Mouse (Mus musculus): ENCODE results near the gene Gm26920. TPM values are rescaled to one million over a fixed set of nuclear protein-coding genes. Genes with fewer than 3 reads are reported as not detected.
A peak's percentile ranks its signal among the peaks of the same experiment; 100 is the strongest.

Gm26920 gene
- polyA plus RNA-seq, 1 experiment from 2014 or later: not detected

- H3K36me3 ChIP-seq: peaks cover 88% of the 10 kb centered on the region
- H3K9ac ChIP-seq: no peak overlapping the region
- no peaks in the 10 kb centered on the region for H3K27me3 ChIP-seq
- no peaks in the 10 kb centered on the region for H3K4me1 ChIP-seq (replicated peaks)
- DNase-seq (no peak), ATAC-seq (ENCODE audit: low read depth) (no peak)
- no peak overlapping the region for H3K4me3 ChIP-seq (replicated peaks)
- H3K4me2 ChIP-seq: no peak overlapping the region
- 75% methylated on average over 2 of the region's 2 CpGs for WGBS (ENCODE audit: insufficient replicate concordance)
- no peaks in the 10 kb centered on the region; the same call in 1 of the 2 replicates for H3K9me3 ChIP-seq (replicated peaks)
- H3K27ac ChIP-seq: no peak overlapping the region
Measured at GRCm38 (mm10) chr7:30019543-30019942, 70.7 kb downstream of the Gm26920 start.

DNA sequence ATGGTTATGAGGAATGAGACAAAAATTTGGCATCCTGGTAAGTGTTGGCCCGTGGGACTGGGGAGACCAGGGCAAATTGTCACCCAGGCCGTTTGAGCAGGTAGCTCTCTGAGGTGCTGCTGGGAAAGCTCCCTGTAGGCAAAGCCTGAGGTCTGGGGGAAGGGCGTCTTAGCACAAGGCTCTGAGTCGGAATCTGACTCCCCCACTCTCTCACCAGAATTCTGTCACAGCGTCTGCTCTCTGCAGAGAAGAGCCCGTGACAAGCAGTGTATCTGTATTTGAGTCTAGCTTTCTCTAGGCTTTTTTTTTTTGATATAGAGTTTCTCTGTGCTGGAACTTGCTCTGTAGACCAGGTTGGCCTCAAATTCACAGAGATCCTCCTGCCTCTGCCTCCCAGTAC is 73.0 kb downstream of the Gm26920 start:
- peaks cover 80% of the 10 kb centered on the region for H3K36me3 ChIP-seq
- ATAC-seq (ENCODE audit: low read depth) (no peak), DNase-seq (no peak)
- no peaks in the 10 kb centered on the region for H3K27me3 ChIP-seq
- no peak overlapping the region for H3K4me3 ChIP-seq (replicated peaks)
- H3K4me2 ChIP-seq: no peak overlapping the region
- no peak overlapping the region for H3K27ac ChIP-seq
- 84% methylated on average over 6 of the region's 6 CpGs for WGBS (ENCODE audit: insufficient replicate concordance)
- no peak overlapping the region for H3K9ac ChIP-seq
- no peaks in the 10 kb centered on the region for H3K9me3 ChIP-seq (replicated peaks)
- no peaks in the 10 kb centered on the region for H3K4me1 ChIP-seq (replicated peaks)

GRCm38 (mm10) chr7:30012956-30013363 is 77.2 kb downstream of the Gm26920 start:
- Histone ChIP-seq H3K36me3 (peaks cover 74% of the 10 kb centered on the region), H3K4me3 (replicated peaks) (no peak overlapping the region), H3K27ac (no peak overlapping the region), H3K9me3 (replicated peaks) (no peaks in the 10 kb centered on the region), H3K9ac (no peak overlapping the region), H3K27me3 (no peaks in the 10 kb centered on the region), H3K4me1 (replicated peaks) (no peaks in the 10 kb centered on the region), H3K4me2 (no peak overlapping the region)
- ATAC-seq (ENCODE audit: low read depth) (peak; percentile 18; the same call in 1 of the 2 replicates), DNase-seq (no peak)
- 78% methylated on average over 4 of the region's 4 CpGs for WGBS (ENCODE audit: insufficient replicate concordance)

DNA sequence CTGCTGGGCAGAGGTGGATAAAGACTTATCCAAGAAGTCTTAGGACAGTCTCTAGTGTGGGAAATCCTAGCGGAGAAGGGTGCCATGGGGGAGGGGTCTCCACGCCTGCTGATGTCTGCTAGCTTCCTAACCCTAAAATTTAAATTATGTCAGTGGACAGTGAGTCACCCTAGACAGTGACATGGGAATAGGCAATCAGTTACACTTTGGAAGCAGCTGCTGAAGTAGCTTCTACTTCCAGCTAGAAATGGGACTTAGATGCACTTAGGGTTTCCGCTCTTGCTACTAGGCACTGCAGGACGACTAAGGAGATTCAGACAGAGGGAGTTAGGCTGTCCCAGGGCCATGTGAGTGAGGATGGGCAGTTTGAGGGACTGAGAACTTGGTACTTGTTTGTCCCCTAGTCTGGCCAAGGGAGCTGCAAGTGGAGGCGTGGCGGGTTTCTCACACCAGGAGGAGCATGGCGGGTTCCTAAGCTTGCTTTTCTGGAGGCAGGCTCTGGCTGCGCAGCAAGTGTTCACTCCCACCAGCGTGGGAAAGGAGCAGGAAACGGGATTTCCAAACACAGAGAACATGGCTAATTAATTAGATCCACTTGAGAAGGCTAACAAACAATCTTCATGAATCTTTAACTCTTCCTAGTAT is 79.5 kb downstream of the Gm26920 start:
- no peak overlapping the region for H3K4me3 ChIP-seq (replicated peaks)
- 78% methylated on average over 10 of the region's 10 CpGs for WGBS (ENCODE audit: insufficient replicate concordance)
- H3K27ac ChIP-seq: no peak overlapping the region
- no peak overlapping the region for H3K4me2 ChIP-seq
- no peak overlapping the region for H3K9ac ChIP-seq
- no peaks in the 10 kb centered on the region for H3K9me3 ChIP-seq (replicated peaks)
- ATAC-seq (ENCODE audit: low read depth) (no peak), DNase-seq (no peak)
- H3K36me3 ChIP-seq: peaks cover 69% of the 10 kb centered on the region
- no peaks in the 10 kb centered on the region for H3K4me1 ChIP-seq (replicated peaks)
- no peaks in the 10 kb centered on the region for H3K27me3 ChIP-seq

- H3K27ac ChIP-seq: no peak overlapping the region
- H3K4me3 ChIP-seq (replicated peaks): no peak overlapping the region
- no peak overlapping the region for H3K9ac ChIP-seq
- ATAC-seq (ENCODE audit: low read depth) (no peak), DNase-seq (no peak)
- no peaks in the 10 kb centered on the region for H3K27me3 ChIP-seq
- H3K4me2 ChIP-seq: no peak overlapping the region
- H3K4me1 ChIP-seq (replicated peaks): no peaks in the 10 kb centered on the region
- H3K9me3 ChIP-seq (replicated peaks): no peaks in the 10 kb centered on the region
- peaks cover 67% of the 10 kb centered on the region for H3K36me3 ChIP-seq
- 82% methylated on average over 21 of the region's 21 CpGs for WGBS (ENCODE audit: insufficient replicate concordance)
Measured at GRCm38 (mm10) chr7:30009321-30010085, 80.7 kb downstream of the Gm26920 start.

- Histone ChIP-seq H3K9ac (no peak overlapping the region), H3K4me1 (replicated peaks) (no peaks in the 10 kb centered on the region), H3K36me3 (peaks cover 56% of the 10 kb centered on the region), H3K4me2 (no peak overlapping the region), H3K27ac (no peak overlapping the region), H3K9me3 (replicated peaks) (no peaks in the 10 kb centered on the region), H3K4me3 (replicated peaks) (no peak overlapping the region), H3K27me3 (no peaks in the 10 kb centered on the region)
- no peak for DNase-seq
- no peak for ATAC-seq (ENCODE audit: low read depth)
- 70% methylated on average over 6 of the region's 6 CpGs for WGBS (ENCODE audit: insufficient replicate concordance)
Measured at GRCm38 (mm10) chr7:30008020-30008690, 82.1 kb downstream of the Gm26920 start.

- ATAC-seq (ENCODE audit: low read depth) (no peak), DNase-seq (no peak)
- no peak overlapping the region for H3K9ac ChIP-seq
- H3K9me3 ChIP-seq (replicated peaks): no peaks in the 10 kb centered on the region
- no peak overlapping the region for H3K27ac ChIP-seq
- peaks cover 58% of the 10 kb centered on the region for H3K36me3 ChIP-seq
- WGBS (ENCODE audit: insufficient replicate concordance): 79% methylated on average over 1 of the region's 1 CpGs
- no peak overlapping the region for H3K4me2 ChIP-seq
- H3K4me3 ChIP-seq (replicated peaks): no peak overlapping the region
- H3K4me1 ChIP-seq (replicated peaks): no peaks in the 10 kb centered on the region
- no peaks in the 10 kb centered on the region for H3K27me3 ChIP-seq
Measured at GRCm38 (mm10) chr7:30007601-30008000, 82.6 kb downstream of the Gm26920 start.

Small RNA genes within 50 kb of the gene (microRNA-seq; reads per million reads assigned to microRNA genes)
- gene Gm23368: not detected

Other genes with a start within 250 kb of the Gm26920 start
- gene Zfp940, start 236.7 kb downstream of the Gm26920 start, polyA plus RNA-seq (2015; fragmentation: Nextera tagmentation; extraction: Ambion mirVana): 1.1 and 1.5 TPM in 2 replicates
- gene Zfp420, start 230.4 kb downstream of the Gm26920 start, polyA plus RNA-seq (2015; fragmentation: Nextera tagmentation; extraction: Ambion mirVana): 1.3 and 1.4 TPM in 2 replicates
- gene Zfp27, start 183.8 kb downstream of the Gm26920 start, polyA plus RNA-seq (2015; fragmentation: Nextera tagmentation; extraction: Ambion mirVana): 1.9 and 2.3 TPM in 2 replicates
- gene Zfp383, start 182.2 kb downstream of the Gm26920 start, polyA plus RNA-seq (2015; fragmentation: Nextera tagmentation; extraction: Ambion mirVana): 0.58 TPM in 2 replicates
- gene Zfp74, start 136.3 kb downstream of the Gm26920 start, polyA plus RNA-seq (2015; fragmentation: Nextera tagmentation; extraction: Ambion mirVana): 2.0 and 2.6 TPM in 2 replicates
- 8.5 and 10.9 TPM in 2 replicates for gene Zfp568, start 106.5 kb downstream of the Gm26920 start, polyA plus RNA-seq (2015; fragmentation: Nextera tagmentation; extraction: Ambion mirVana)
- 0.29 and 0.41 TPM in 2 replicates for gene Zfp14, start 39.0 kb downstream of the Gm26920 start, polyA plus RNA-seq (2015; fragmentation: Nextera tagmentation; extraction: Ambion mirVana)
- gene Zfp82, start 17.5 kb downstream of the Gm26920 start, polyA plus RNA-seq (2015; fragmentation: Nextera tagmentation; extraction: Ambion mirVana): 1.7 and 2.1 TPM in 2 replicates
- 2.0 and 2.5 TPM in 2 replicates for gene Zfp566, start 117 bp upstream of the Gm26920 start, polyA plus RNA-seq (2015; fragmentation: Nextera tagmentation; extraction: Ambion mirVana)
- gene Zfp260, start 4.4 kb upstream of the Gm26920 start, polyA plus RNA-seq (2015; fragmentation: Nextera tagmentation; extraction: Ambion mirVana): 12.7 and 18.3 TPM in 2 replicates
- 1.6 and 2.1 TPM in 2 replicates for gene Zfp382, start 31.5 kb upstream of the Gm26920 start, polyA plus RNA-seq (2015; fragmentation: Nextera tagmentation; extraction: Ambion mirVana)
- 4.8 and 6.2 TPM in 2 replicates for gene Zfp146, start 79.3 kb upstream of the Gm26920 start, polyA plus RNA-seq (2015; fragmentation: Nextera tagmentation; extraction: Ambion mirVana)
- gene Cox7a1, start 93.7 kb upstream of the Gm26920 start, polyA plus RNA-seq (2015; fragmentation: Nextera tagmentation; extraction: Ambion mirVana): 4.2 and 4.8 TPM in 2 replicates
- 39.0 and 40.8 TPM in 2 replicates for gene Capns1, start 108.4 kb upstream of the Gm26920 start, polyA plus RNA-seq (2015; fragmentation: Nextera tagmentation; extraction: Ambion mirVana)
- 67.1 and 70.0 TPM in 2 replicates for gene Polr2i, start 141.5 kb upstream of the Gm26920 start, polyA plus RNA-seq (2015; fragmentation: Nextera tagmentation; extraction: Ambion mirVana)
- gene Tbcb, start 141.9 kb upstream of the Gm26920 start, polyA plus RNA-seq (2015; fragmentation: Nextera tagmentation; extraction: Ambion mirVana): 62.1 and 63.7 TPM in 2 replicates
- gene Ovol3, start 145.3 kb upstream of the Gm26920 start, polyA plus RNA-seq (2015; fragmentation: Nextera tagmentation; extraction: Ambion mirVana): not detected in 2 replicates
- 0.13 TPM in 1 of 2 replicates, not detected in the other for gene Thap8, start 189.7 kb upstream of the Gm26920 start, polyA plus RNA-seq (2015; fragmentation: Nextera tagmentation; extraction: Ambion mirVana)
- 7.0 and 8.1 TPM in 2 replicates for gene Wdr62, start 190.0 kb upstream of the Gm26920 start, polyA plus RNA-seq (2015; fragmentation: Nextera tagmentation; extraction: Ambion mirVana)
- 1.4 and 1.7 TPM in 2 replicates for gene Clip3, start 201.3 kb upstream of the Gm26920 start, polyA plus RNA-seq (2015; fragmentation: Nextera tagmentation; extraction: Ambion mirVana)
- 17.2 and 18.9 TPM in 2 replicates for gene Alkbh6, start 218.3 kb upstream of the Gm26920 start, polyA plus RNA-seq (2015; fragmentation: Nextera tagmentation; extraction: Ambion mirVana)
- 6.1 and 8.8 TPM in 2 replicates for gene Syne4, start 224.4 kb upstream of the Gm26920 start, polyA plus RNA-seq (2015; fragmentation: Nextera tagmentation; extraction: Ambion mirVana)
- gene E130208F15Rik, start 231.3 kb upstream of the Gm26920 start, polyA plus RNA-seq (2015; fragmentation: Nextera tagmentation; extraction: Ambion mirVana): 1.3 and 1.8 TPM in 2 replicates
- 6.4 and 6.6 TPM in 2 replicates for gene Sdhaf1, start 233.5 kb upstream of the Gm26920 start, polyA plus RNA-seq (2015; fragmentation: Nextera tagmentation; extraction: Ambion mirVana)